Mouse (Mus musculus) Patski (cell line): ENCODE measurements around the gene Rbpj. TPM values are rescaled to one million over a fixed set of nuclear protein-coding genes. Genes with fewer than 3 reads are reported as not detected.

Experiments used
- ATAC-seq: fragments of 100-300 bp; one replicate; pipeline ENCODE4 v1.8.0; 2021
- CTCF ChIA-PET: fragments of 350-600 bp; sonication (Branson Sonifier 250); formaldehyde crosslinking; loops from one replicate; lab custom pipeline; 2022; ENCODE audit warnings: inconsistent platforms; lab: Charles Lee
- POLR2A ChIA-PET: fragments of 350-600 bp; sonication (Branson Sonifier 250); formaldehyde crosslinking; loops from one replicate; lab custom pipeline; 2022; ENCODE audit warnings: antibody characterized with exemption, inconsistent platforms; lab: Charles Lee
- DNase-seq: peaks from one replicate; pipeline ENCODE4 v3.0.0-alpha.2; 2011; ENCODE audit warnings: low read depth, low spot score
- H3K27me3 ChIP-seq: fragments of 371-371 bp; one replicate; pipeline ENCODE4 v1.5.1; 2021
- CTCF ChIP-seq: fragments of 100-300 bp; IDR thresholded peaks from one replicate; pipeline ENCODE4 v1.5.1; 2021
- in situ Hi-C: fragments of 300-500 bp; cut with MboI; formaldehyde crosslinking; loops from 3 replicates; pipeline ENCODE4 v1.11.1; 2018; ENCODE audit warnings: low pct_unique_long_range_greater_than_20kb, mixed read lengths
- polyA plus RNA-seq: library from polyadenylated mRNA; unstranded; gene quantifications from one replicate; pipeline ENCODE4 v1.2.3, GENCODE M21; 2021

The Rbpj gene
- polyA plus RNA-seq, 1 experiment from 2014 or later = 64.2 TPM

- ChIA-PET CTCF (no interaction called here), POLR2A (no interaction called here)
- ATAC-seq = no peak
- TF ChIP-seq CTCF = no peak
- no peak for DNase-seq
- in situ Hi-C loops = no loop called here
- no peaks in the 10 kb centered on the region for H3K27me3 ChIP-seq
Measured at GRCm38 (mm10) chr5:53467602-53468001, 1.6 kb downstream of the Rbpj start.

GRCm38 (mm10) chr5:53468366-53468765 lies 2.4 kb downstream of the Rbpj start:
- in situ Hi-C loops = no loop called here
- no peaks in the 10 kb centered on the region for H3K27me3 ChIP-seq
- no peak for ATAC-seq
- ChIA-PET CTCF (no interaction called here), POLR2A (interaction anchor here (0.9 kb wide), 1 partner anchor 11 kb away, joined by 6 read pairs; no protein-coding TSS in a partner anchor)
- no peak for TF ChIP-seq CTCF
- no peak for DNase-seq

GRCm38 (mm10) chr5:53469098-53469776 lies 3.3 kb downstream of the Rbpj start:
- ATAC-seq = no peak
- H3K27me3 ChIP-seq = no peaks in the 10 kb centered on the region
- no peak for DNase-seq
- TF ChIP-seq CTCF = no peak
- ChIA-PET POLR2A (interaction anchor here (0.9 to 1.8 kb wide), 2 partner anchors 10 to 21 kb away, joined by 4 to 6 read pairs; no protein-coding TSS in a partner anchor), CTCF (interaction anchor here (1.0 to 2.2 kb wide), 4 partner anchors 11 to 127 kb away, joined by 3 to 10 read pairs (median 3); no protein-coding TSS in a partner anchor)
- in situ Hi-C loops = no loop called here

GRCm38 (mm10) chr5:53469777-53470131 lies 3.8 kb downstream of the Rbpj start:
- no peak for ATAC-seq
- TF ChIP-seq CTCF = no peak
- POLR2A ChIA-PET = interaction anchor here (0.6 to 1.8 kb wide), 2 partner anchors 12 to 21 kb away, joined by 3 to 4 read pairs; no protein-coding TSS in a partner anchor
- no peaks in the 10 kb centered on the region for H3K27me3 ChIP-seq
- in situ Hi-C loops = no loop called here
- CTCF ChIA-PET = interaction anchor here (1.0 to 2.2 kb wide), 5 partner anchors 10 to 126 kb away, joined by 3 to 10 read pairs (median 3); no protein-coding TSS in a partner anchor
- no peak for DNase-seq

- no peaks in the 10 kb centered on the region for H3K27me3 ChIP-seq
- in situ Hi-C loops = no loop called here
- CTCF ChIA-PET = interaction anchor here (1.0 to 2.2 kb wide), 5 partner anchors 10 to 126 kb away, joined by 3 to 10 read pairs (median 3); no protein-coding TSS in a partner anchor
- DNase-seq (no peak), ATAC-seq (no peak)
- POLR2A ChIA-PET = interaction anchor here (0.5 to 1.8 kb wide), 3 partner anchors 12 to 92 kb away, joined by 3 to 4 read pairs (median 3); no protein-coding TSS in a partner anchor
- TF ChIP-seq CTCF = no peak
Measured at GRCm38 (mm10) chr5:53470141-53471079, 4.5 kb downstream of the Rbpj start.

- ChIA-PET POLR2A (no interaction called here), CTCF (interaction anchor here (0.6 kb wide), 1 partner anchor 122 kb away, joined by 3 read pairs; no protein-coding TSS in a partner anchor)
- ATAC-seq (no peak), DNase-seq (no peak)
- in situ Hi-C loops = no loop called here
- no peaks in the 10 kb centered on the region for H3K27me3 ChIP-seq
- no peak for TF ChIP-seq CTCF
Measured at GRCm38 (mm10) chr5:53472485-53472884, 6.5 kb downstream of the Rbpj start.

GRCm38 (mm10) chr5:53479161-53479560 lies 13.2 kb downstream of the Rbpj start:
- in situ Hi-C loops = no loop called here
- CTCF ChIA-PET = interaction anchor here (1.8 kb wide), 1 partner anchor 9 kb away, joined by 10 read pairs; no protein-coding TSS in a partner anchor
- no peak for TF ChIP-seq CTCF

GRCm38 (mm10) chr5:53479891-53480290 lies 13.9 kb downstream of the Rbpj start:
- ChIA-PET CTCF (interaction anchor here (1.8 kb wide), 1 partner anchor 10 kb away, joined by 10 read pairs; no protein-coding TSS in a partner anchor), POLR2A (interaction anchor here (0.8 kb wide), 1 partner anchor 11 kb away, joined by 6 read pairs; no protein-coding TSS in a partner anchor)
- ATAC-seq = peak; percentile 31
- TF ChIP-seq CTCF = no peak
- in situ Hi-C loops = no loop called here
- DNase-seq = no peak
- no peaks in the 10 kb centered on the region for H3K27me3 ChIP-seq

More at GRCm38 (mm10) chr5:53479161-53479560, 13.2 kb downstream of the Rbpj start:
- no peak for DNase-seq
- no peaks in the 10 kb centered on the region for H3K27me3 ChIP-seq
- no peak for ATAC-seq
- POLR2A ChIA-PET = interaction anchor here (0.8 kb wide), 1 partner anchor 10 kb away, joined by 6 read pairs; no protein-coding TSS in a partner anchor

GRCm38 (mm10) chr5:53481021-53481420 lies 15.1 kb downstream of the Rbpj start:
- H3K27me3 ChIP-seq = no peaks in the 10 kb centered on the region
- ChIA-PET POLR2A (no interaction called here), CTCF (interaction anchor here (1.8 kb wide), 1 partner anchor 11 kb away, joined by 10 read pairs; no protein-coding TSS in a partner anchor)
- ATAC-seq (no peak), DNase-seq (no peak)
- in situ Hi-C loops = no loop called here
- TF ChIP-seq CTCF = no peak
